ENCODE assay signal across 12 mouse cellular contexts in the genomic region with DNA sequence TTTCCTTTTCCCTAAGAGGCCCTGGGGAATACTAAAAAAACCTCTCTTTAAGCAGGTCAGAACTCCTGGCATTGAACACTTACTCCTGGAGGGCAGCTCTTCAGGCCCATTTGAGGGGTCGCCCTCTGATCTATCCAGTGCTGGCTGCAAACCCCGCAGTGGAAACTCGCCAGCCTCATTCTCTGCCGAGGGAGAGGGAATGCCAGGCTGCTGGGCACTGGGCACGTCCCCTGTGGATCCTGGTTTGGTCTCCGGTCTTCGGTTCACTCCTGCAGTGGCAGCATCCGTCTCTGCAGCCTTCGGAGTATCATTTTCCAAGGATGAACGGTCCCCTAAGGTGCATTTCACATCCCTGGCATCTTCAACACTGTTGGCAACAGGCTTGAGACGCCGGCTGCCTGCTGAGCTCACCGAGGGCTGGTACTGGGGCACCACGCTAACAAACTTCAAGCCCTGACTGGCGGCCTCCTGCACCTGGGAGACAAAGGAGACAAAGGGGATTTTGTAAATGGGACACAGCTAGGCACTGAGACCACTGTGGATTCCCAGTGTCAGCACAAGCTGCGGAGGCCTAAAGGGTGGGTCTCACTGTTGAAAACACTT.
DNase-seq lines count a peak whose midpoint lies in the region; ATAC-seq and TF ChIP-seq lines count a peak whose summit lies in the region.
"Had no signal": no experiment of that assay in that cellular context is flagged by ENCODE, and none has a peak within 500 bp of the region (broad histone marks: within the 10 kb centered on the region; RNA-seq: fewer than 3 reads in every experiment).

No protein-coding gene starts in this region.

- H3K4me1 ChIP-seq in hindbrain, embryonic 13.5 days (replicated peaks) = peaks cover 16% of the 10 kb centered on the region
- H3K4me1 ChIP-seq in thymus, adult 2 months (replicated peaks; ENCODE audit: control insufficient read depth, insufficient read depth, low read length) = peaks cover 2% of the 10 kb centered on the region; the same call in 1 of the 2 replicates

- no peaks in the 10 kb centered on the region for H3K36me3 ChIP-seq in hindbrain, embryonic 13.5 days
- H3K36me3 ChIP-seq in thymus, adult 2 months (ENCODE audit: control insufficient read depth, insufficient read depth, low read length) = peaks cover 4% of the 10 kb centered on the region; the same call in 1 of the 2 replicates
- H3K36me3 ChIP-seq: G1E; limb, embryonic 15.5 days had no signal

- no peak for TF ChIP-seq CTCF in thymus, adult 2 months (IDR thresholded peaks at IDR 0.05; ENCODE audit: borderline replicate concordance, control insufficient read depth, extremely low read depth, insufficient read depth, low read length, poor library complexity)

- H3K27ac ChIP-seq in hindbrain, embryonic 13.5 days = peak overlapping the region; percentile 74
- no peak overlapping the region for H3K27ac ChIP-seq in thymus, adult 2 months (ENCODE audit: control insufficient read depth, insufficient read depth, low read length)
- H3K27ac ChIP-seq: limb, embryonic 15.5 days had no signal

- H3K9me3 ChIP-seq in hindbrain, embryonic 13.5 days = no peaks in the 10 kb centered on the region
- H3K9me3 ChIP-seq: limb, embryonic 15.5 days had no signal

- no peak for TF ChIP-seq POLR2A in thymus, adult 2 months (IDR thresholded peaks at IDR 0.05; ENCODE audit: control insufficient read depth, extremely low read depth, insufficient read depth, low read length, poor library complexity)

- no peak overlapping the region for H3K4me3 ChIP-seq in hindbrain, embryonic 13.5 days
- H3K4me3 ChIP-seq in thymus, adult 2 months (ENCODE audit: control insufficient read depth, insufficient read depth, low read length) = no peak overlapping the region
- H3K4me3 ChIP-seq: limb, embryonic 15.5 days had no signal

- peak; percentile 40; the same call in 1 of the 2 replicates for ATAC-seq in hindbrain, embryonic 13.5 days (ENCODE audit: low FRiP score)

- no peak overlapping the region for H3K9ac ChIP-seq in hindbrain, embryonic 13.5 days
- H3K9ac ChIP-seq: limb, embryonic 15.5 days had no signal

- 39% methylated on average over 16 of the region's 16 CpGs for WGBS in hindbrain, embryonic 13.5 days
- WGBS in thymus, adult 2 months = 96% methylated on average over 16 of the region's 16 CpGs

- DNase-seq in cerebellum, adult 18-20 months = peak; percentile 13 to 29
- DNase-seq in cerebellum, adult 9-10 months = no peak
- peak; percentile 56 for DNase-seq in retina, postnatal 1 day
- no peak for DNase-seq in retina, embryonic 14.5 days (ENCODE audit: low spot score)
- no peak for DNase-seq in adrenal gland, postnatal 25 days
- DNase-seq in left cerebral cortex, adult 18-20 months (ENCODE audit: low spot score in 2 of 2) = no peak
- DNase-seq in thymus, adult 2 months = no peak
- DNase-seq: kidney, adult 8-10 months; lung, postnatal 10 days had no signal

- no peak overlapping the region for H3K4me2 ChIP-seq in hindbrain, embryonic 13.5 days
- H3K4me2 ChIP-seq: limb, embryonic 15.5 days had no signal

- no peaks in the 10 kb centered on the region for H3K27me3 ChIP-seq in hindbrain, embryonic 13.5 days
- no peaks in the 10 kb centered on the region for H3K27me3 ChIP-seq in thymus, adult 2 months (ENCODE audit: control insufficient read depth, insufficient read depth, low read length)
- H3K27me3 ChIP-seq: limb, embryonic 15.5 days had no signal

Comparison
In these comparisons a context has a peak if more than half of its experiments do, and no peak if none do; other contexts are left out.
1. DNase-seq: peak in cerebellum, adult 18-20 months (2 of 2) and retina, postnatal 1 day (single experiment); none in cerebellum, adult 9-10 months (single experiment), retina, embryonic 14.5 days (single experiment), adrenal gland, postnatal 25 days (single experiment), left cerebral cortex, adult 18-20 months (0 of 2) and thymus, adult 2 months (single experiment).